Mouse (Mus musculus) liver, postnatal 0 days (tissue): ENCODE data around the gene Pard3. TPM values are rescaled to one million over a fixed set of nuclear protein-coding genes. Genes with fewer than 3 reads are reported as not detected.

Experiments used
- ATAC-seq: fragments of 200-750 bp; cut with Nextera tagmentation; 2 replicates; pipeline ENCODE4 v1.8.0; 2017; ENCODE audit warnings: mild to moderate bottlenecking, moderate library complexity
- DNase-seq: peaks from one replicate; pipeline ENCODE4 v3.0.0-alpha.2; 2016
- H3K27ac ChIP-seq: fragments of 300-500 bp; sonication (generic); 2 replicates; pipeline ENCODE4 v1.5.1; 2014; ENCODE audit warnings: antibody characterized with exemption, moderate library complexity, mild to moderate bottlenecking, low read depth
- H3K27me3 ChIP-seq: fragments of 300-500 bp; sonication (generic); 2 replicates; pipeline ENCODE4 v1.6.1; 2014; ENCODE audit warnings: low read length, control low read depth, mixed read lengths; ENCODE audit not compliant: insufficient read depth
- H3K36me3 ChIP-seq: fragments of 300-500 bp; sonication (generic); replicated peaks from 2 replicates; pipeline ENCODE4 v1.6.1; 2014; ENCODE audit warnings: mild to moderate bottlenecking, control low read depth, low read length, moderate library complexity, mixed read lengths; ENCODE audit not compliant: insufficient read depth
- H3K4me1 ChIP-seq: fragments of 300-500 bp; sonication (generic); 2 replicates; pipeline ENCODE4 v1.6.1; 2014; ENCODE audit warnings: antibody characterized with exemption, mild to moderate bottlenecking, control low read depth; ENCODE audit not compliant: insufficient read depth
- H3K4me2 ChIP-seq: fragments of 300-500 bp; sonication (generic); 2 replicates; pipeline ENCODE4 v1.6.1; 2014; ENCODE audit warnings: low read depth, mild to moderate bottlenecking, low read length, moderate library complexity, mixed read lengths
- H3K4me3 ChIP-seq: fragments of 300-500 bp; sonication (generic); 2 replicates; pipeline ENCODE4 v1.5.1; 2014; ENCODE audit warnings: low read depth, low read length
- H3K9ac ChIP-seq: fragments of 300-500 bp; sonication (generic); replicated peaks from 2 replicates; pipeline ENCODE4 v1.6.1; 2014; ENCODE audit warnings: mild to moderate bottlenecking, moderate library complexity
- H3K9me3 ChIP-seq: fragments of 300-500 bp; sonication (generic); 2 replicates; pipeline ENCODE4 v1.6.1; 2016; ENCODE audit warnings: mild to moderate bottlenecking, control low read depth, low read length, mixed read lengths
- CTCF ChIP-seq: sonication (generic); IDR thresholded peaks from 2 replicates; pipeline ENCODE4 v1.5.1; 2016; ENCODE audit warnings: antibody characterized with exemption, low read depth
- EP300 ChIP-seq: IDR thresholded peaks from 2 replicates; pipeline ENCODE4 v1.6.1; 2016; ENCODE audit warnings: antibody characterized with exemption, low read depth, mild to moderate bottlenecking
- WGBS: fragments of 180-500 bp; shearing (Covaris S2); extraction: QIAGEN DNeasy Blood & Tissue Kit; methylation state at CpG from one replicate; pipeline ENCODE4 v1.1.7; 2014; ENCODE audit not compliant: insufficient replicate concordance; 5-methylcytosine and 5-hydroxymethylcytosine counted together
- polyA plus RNA-seq: library from polyadenylated mRNA; unstranded; fragments of >200 nt; fragmentation: Nextera tagmentation; extraction: Ambion mirVana; gene quantifications from 2 replicates; pipeline ENCODE4 v1.2.1, GENCODE M21; 2015

The Pard3 gene
- polyA plus RNA-seq, 1 experiment from 2014 or later = 10.2 TPM

DNA sequence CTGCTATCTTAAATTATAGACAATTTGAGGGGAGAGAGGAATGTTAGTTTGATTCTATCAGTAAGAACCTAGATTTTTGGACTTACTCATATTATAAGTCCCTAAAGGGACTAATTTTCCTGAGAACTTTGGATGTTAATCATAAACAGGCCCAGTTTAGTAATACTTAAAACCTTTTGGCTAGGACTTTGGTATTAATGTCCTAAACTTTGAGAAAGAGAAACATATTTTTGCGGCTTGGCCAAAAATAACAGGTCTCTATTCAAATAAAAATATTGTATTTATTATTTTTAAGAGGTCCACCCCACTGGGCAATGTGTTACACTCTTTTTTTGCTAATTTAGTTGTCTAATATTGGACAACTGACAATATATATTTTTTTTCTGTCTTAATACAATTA, 271.5 kb downstream of the Pard3 start:
- no peak for TF ChIP-seq EP300
- no peak for TF ChIP-seq CTCF
- Histone ChIP-seq H3K9ac (no peak overlapping the region), H3K27ac (no peak overlapping the region), H3K4me1 (no peaks in the 10 kb centered on the region; the same call in 1 of the 2 replicates), H3K9me3 (no peaks in the 10 kb centered on the region), H3K36me3 (no peaks in the 10 kb centered on the region), H3K4me3 (no peak overlapping the region), H3K27me3 (no peaks in the 10 kb centered on the region), H3K4me2 (no peak overlapping the region)
- ATAC-seq (no peak), DNase-seq (no peak)
- WGBS = 84% methylated on average over 1 of the region's 1 CpGs

DNA sequence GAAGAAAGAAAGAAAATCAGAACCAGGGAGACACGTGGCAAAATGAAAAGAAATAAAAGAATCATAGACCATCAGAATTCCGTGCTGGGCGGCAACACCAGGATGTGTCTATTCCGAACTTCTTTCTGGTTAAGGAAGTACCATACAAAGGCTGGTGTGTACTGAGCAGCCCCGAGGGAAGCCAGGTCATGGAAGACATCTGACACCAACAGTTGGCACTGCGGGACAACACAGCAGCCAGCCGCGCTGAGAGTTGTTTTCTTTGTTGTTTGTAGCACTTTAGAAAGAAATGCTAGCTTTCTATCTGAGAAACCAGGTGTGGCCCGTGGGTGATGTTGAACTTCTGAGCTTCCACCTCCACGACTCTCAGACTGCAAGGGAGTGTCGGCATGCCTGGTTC, 274.5 kb downstream of the Pard3 start:
- TF ChIP-seq EP300 (no peak), CTCF (no peak)
- Histone ChIP-seq H3K27ac (no peak overlapping the region), H3K4me3 (no peak overlapping the region), H3K9me3 (no peaks in the 10 kb centered on the region), H3K4me1 (no peaks in the 10 kb centered on the region), H3K9ac (no peak overlapping the region), H3K4me2 (no peak overlapping the region), H3K27me3 (no peaks in the 10 kb centered on the region), H3K36me3 (no peaks in the 10 kb centered on the region)
- WGBS = 83% methylated on average over 11 of the region's 11 CpGs
- no peak for DNase-seq
- no peak for ATAC-seq

DNA sequence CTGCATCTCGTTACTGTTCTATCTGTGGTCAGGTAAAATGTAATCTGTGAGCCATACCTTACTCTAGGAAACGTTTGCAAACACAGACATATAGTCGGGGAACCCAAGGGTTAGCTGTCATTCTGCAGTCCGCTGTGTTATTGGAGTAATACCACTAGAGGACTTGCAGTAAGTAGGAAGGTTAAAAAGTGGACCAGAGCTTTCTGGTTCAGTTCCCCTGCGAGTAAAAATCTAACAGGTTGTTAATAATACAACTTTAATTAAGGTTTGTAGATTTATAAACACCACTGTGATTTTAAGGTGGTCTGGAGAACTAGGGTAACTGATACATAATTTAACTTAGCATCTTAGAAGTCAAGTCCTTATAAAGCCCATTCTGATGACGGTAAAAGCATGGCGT, 277.4 kb downstream of the Pard3 start:
- 74% methylated on average over 7 of the region's 7 CpGs for WGBS
- H3K27ac ChIP-seq = no peak overlapping the region
- no peak for ATAC-seq
- H3K9me3 ChIP-seq = no peaks in the 10 kb centered on the region
- H3K4me2 ChIP-seq = no peak overlapping the region
- H3K27me3 ChIP-seq = no peaks in the 10 kb centered on the region
- TF ChIP-seq CTCF (no peak), EP300 (no peak)
- H3K36me3 ChIP-seq = no peaks in the 10 kb centered on the region
- H3K4me3 ChIP-seq = no peak overlapping the region
- H3K4me1 ChIP-seq = no peaks in the 10 kb centered on the region; the same call in 1 of the 2 replicates
- DNase-seq = no peak
- H3K9ac ChIP-seq = no peak overlapping the region

DNA sequence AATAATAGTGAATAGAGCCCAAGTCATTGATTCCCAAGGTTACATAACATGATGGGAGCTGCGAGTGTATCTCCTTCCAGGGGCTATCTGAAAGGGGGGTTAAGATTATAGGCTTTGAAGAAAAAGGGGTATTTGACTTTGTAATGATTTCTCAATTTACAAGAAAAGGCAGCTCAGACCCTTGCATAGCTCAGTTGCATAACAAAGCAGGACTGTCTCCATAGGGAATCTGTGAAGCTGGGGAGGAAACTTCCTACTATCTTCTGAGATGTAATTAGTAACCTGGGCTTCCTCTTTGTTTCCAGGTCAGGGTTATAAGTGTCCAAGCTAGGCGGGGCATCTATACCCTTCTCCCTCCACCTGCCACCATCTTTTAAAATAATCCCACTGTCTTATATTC, 279.4 kb downstream of the Pard3 start:
- WGBS = 68% methylated on average over 2 of the region's 2 CpGs
- Histone ChIP-seq H3K4me2 (no peak overlapping the region), H3K4me3 (no peak overlapping the region), H3K9ac (no peak overlapping the region), H3K27me3 (no peaks in the 10 kb centered on the region), H3K27ac (no peak overlapping the region), H3K9me3 (no peaks in the 10 kb centered on the region), H3K36me3 (no peaks in the 10 kb centered on the region), H3K4me1 (no peaks in the 10 kb centered on the region; the same call in 1 of the 2 replicates)
- DNase-seq = no peak
- ATAC-seq = no peak
- no peak for TF ChIP-seq CTCF
- TF ChIP-seq EP300 = no peak

DNA sequence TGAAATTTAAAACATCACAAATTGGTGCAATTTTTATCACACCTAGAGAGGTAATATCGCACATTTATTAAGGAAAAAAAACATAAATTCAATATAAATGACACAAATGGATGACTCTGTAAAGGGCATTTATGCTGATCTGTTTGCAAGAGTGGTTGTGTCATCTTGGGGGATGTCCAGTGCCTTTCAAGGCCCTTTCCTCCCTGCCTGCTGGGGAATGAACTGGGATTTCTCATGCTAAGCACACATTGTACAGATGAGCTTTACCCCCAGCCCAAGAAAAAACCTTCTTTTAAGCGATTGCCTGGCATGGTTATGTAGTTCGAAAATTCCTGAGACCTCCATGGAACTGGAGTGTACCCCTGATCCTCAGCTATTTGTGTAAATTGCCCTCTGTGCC, 280.7 kb downstream of the Pard3 start:
- no peaks in the 10 kb centered on the region for H3K36me3 ChIP-seq
- 58% methylated on average over 3 of the region's 3 CpGs for WGBS
- H3K4me2 ChIP-seq = no peak overlapping the region
- TF ChIP-seq EP300 (no peak), CTCF (no peak)
- no peak overlapping the region for H3K4me3 ChIP-seq
- no peak for DNase-seq
- H3K9ac ChIP-seq = no peak overlapping the region
- H3K27ac ChIP-seq = no peak overlapping the region
- no peaks in the 10 kb centered on the region for H3K27me3 ChIP-seq
- no peaks in the 10 kb centered on the region for H3K9me3 ChIP-seq
- no peaks in the 10 kb centered on the region; the same call in 1 of the 2 replicates for H3K4me1 ChIP-seq
- no peak for ATAC-seq

DNA sequence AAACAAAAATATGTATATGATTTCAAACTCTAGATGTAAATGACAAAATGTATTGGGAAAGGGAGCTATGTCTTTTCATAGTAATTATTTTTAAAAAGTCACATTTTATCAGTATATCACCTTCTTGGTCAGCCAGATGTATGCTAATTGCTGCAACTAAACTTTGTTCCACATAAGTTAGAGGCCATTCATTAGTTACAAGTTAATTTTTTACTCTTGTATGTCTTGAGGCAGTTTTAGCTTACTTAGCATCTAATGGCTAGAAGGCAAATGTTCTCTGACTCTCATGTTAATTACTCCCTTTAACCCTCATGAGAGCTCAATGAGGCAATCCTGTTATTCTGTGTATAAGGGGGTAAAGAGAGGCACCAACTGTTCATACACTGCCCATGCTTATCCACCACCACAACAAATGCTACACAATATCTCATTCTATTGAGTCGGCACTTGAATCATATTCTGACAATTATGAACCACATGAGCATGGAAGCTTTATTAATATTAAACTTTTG, 282.3 kb downstream of the Pard3 start:
- WGBS = 89% methylated on average over 1 of the region's 1 CpGs
- Histone ChIP-seq H3K9ac (no peak overlapping the region), H3K4me3 (no peak overlapping the region), H3K27me3 (no peaks in the 10 kb centered on the region), H3K9me3 (no peaks in the 10 kb centered on the region), H3K4me1 (no peaks in the 10 kb centered on the region; the same call in 1 of the 2 replicates), H3K27ac (no peak overlapping the region), H3K36me3 (no peaks in the 10 kb centered on the region), H3K4me2 (no peak overlapping the region)
- ATAC-seq (no peak), DNase-seq (no peak)
- TF ChIP-seq CTCF = no peak
- TF ChIP-seq EP300 = no peak
